Mouse (Mus musculus) bone marrow, adult 2 months (tissue): ENCODE measurements around the gene Pex5.

Experiments
- CTCF ChIP-seq: fragments of 200-500 bp; IDR thresholded peaks from 2 replicates; pipeline ENCODE4 v1.5.1; 2011; ENCODE audit warnings: low read length, control low read depth; ENCODE audit not compliant: control insufficient read depth, insufficient read depth
- POLR2A ChIP-seq: fragments of 200-500 bp; IDR thresholded peaks from 2 replicates; pipeline ENCODE4 v1.6.1; 2011; ENCODE audit warnings: low read depth, mild to moderate bottlenecking, control low read depth, low read length, borderline replicate concordance; ENCODE audit not compliant: control insufficient read depth

DNA sequence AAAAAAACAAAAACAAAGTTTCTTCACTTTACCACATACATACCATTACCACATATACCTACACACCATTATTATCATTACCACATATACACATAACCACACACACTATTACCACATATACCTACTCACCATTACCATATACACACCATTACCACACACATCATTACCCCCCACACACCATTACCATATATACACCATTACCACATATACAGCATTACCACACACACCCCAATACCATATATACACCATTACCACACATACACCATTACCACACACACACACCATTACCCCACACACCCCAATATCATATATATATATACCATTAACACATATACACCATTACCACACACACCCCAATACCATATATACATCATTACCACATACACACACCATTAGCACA is 7.7 kb downstream of the Pex5 start:
- TF ChIP-seq POLR2A (no peak), CTCF (no peak)
